Mouse (Mus musculus) liver, postnatal 0 days (tissue): ENCODE data around the gene Tsc2.

ENCODE experiments used
- CTCF ChIP-seq: sonication (generic); IDR thresholded peaks from 2 replicates; pipeline ENCODE4 v1.5.1; 2016; ENCODE audit warnings: antibody characterized with exemption, low read depth
- EP300 ChIP-seq: IDR thresholded peaks from 2 replicates; pipeline ENCODE4 v1.6.1; 2016; ENCODE audit warnings: antibody characterized with exemption, low read depth, mild to moderate bottlenecking

GRCm38 (mm10) chr17:24569837-24570236 is 62.6 kb downstream of the Tsc2 start:
- TF ChIP-seq EP300 (no peak), CTCF (no peak)
